Mouse (Mus musculus): ENCODE measurements around the gene Padi3.

DNA sequence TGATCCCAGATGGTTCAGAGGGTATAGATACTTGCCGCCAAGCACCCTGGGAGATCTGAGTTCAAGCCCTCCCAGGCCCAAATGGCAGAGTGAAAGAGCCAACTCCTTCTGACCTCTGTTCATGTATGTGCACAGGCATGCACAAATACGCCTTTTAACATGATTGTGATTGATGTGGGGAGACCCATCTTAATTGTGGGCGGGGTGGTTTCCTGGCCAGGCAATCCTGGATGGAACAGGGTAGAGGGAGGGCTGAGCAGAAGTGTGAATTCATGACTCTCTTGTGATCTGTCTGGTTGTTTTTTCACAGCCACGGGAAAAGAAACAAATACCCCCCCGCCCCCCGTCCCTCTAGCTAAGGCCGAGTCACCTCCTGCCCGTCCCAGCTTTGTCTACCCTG is 22.4 kb upstream of the Padi3 start:
- no peak for TF ChIP-seq GATA1 (IDR thresholded peaks at IDR 0.05; ENCODE audit: borderline replicate concordance, low read length)
- no peak for TF ChIP-seq FLI1 (IDR thresholded peaks at IDR 0.05; ENCODE audit: low read length)
